ENCODE assay signal across 8 mouse cellular contexts in genomic region chr17:31067051-31067450, GRCm38 (mm10). TPM values are rescaled to one million over a fixed set of nuclear protein-coding genes. Genes with fewer than 3 reads are reported as not detected.
DNase-seq lines count a peak whose midpoint lies in the region; ATAC-seq and TF ChIP-seq lines count a peak whose summit lies in the region.

No protein-coding gene starts in this region.

- ATAC-seq in lung, postnatal 0 days: 0 out of 2 replicates have a peak, but pooled peaks have one; percentile 33
- no peak for ATAC-seq in hindbrain, embryonic 14.5 days (ENCODE audit: low FRiP score)

- no peak overlapping the region for H3K4me2 ChIP-seq in lung, postnatal 0 days (replicated peaks; ENCODE audit: low read depth, low read length)
- H3K4me2 ChIP-seq in hindbrain, embryonic 14.5 days (replicated peaks): no peak overlapping the region

- TF ChIP-seq EP300 in lung, postnatal 0 days (IDR thresholded peaks at IDR 0.05): no peak

- no peak for TF ChIP-seq POLR2A in thymus, adult 2 months (IDR thresholded peaks at IDR 0.05; ENCODE audit: control insufficient read depth, extremely low read depth, insufficient read depth, low read length, poor library complexity)
- no peak for TF ChIP-seq POLR2A in lung, adult 2 months (IDR thresholded peaks at IDR 0.05; ENCODE audit: borderline replicate concordance, extremely low read depth, low read depth, low read length)

- no peak overlapping the region for H3K9ac ChIP-seq in lung, postnatal 0 days (replicated peaks; ENCODE audit: low read depth)
- H3K9ac ChIP-seq in hindbrain, embryonic 14.5 days: no peak overlapping the region

- 65% methylated on average over 11 of the region's 11 CpGs for WGBS in lung, postnatal 0 days
- 23% methylated on average over 11 of the region's 11 CpGs for WGBS in thymus, adult 2 months
- WGBS in hindbrain, embryonic 14.5 days: 78% methylated on average over 11 of the region's 11 CpGs
- 62% methylated on average over 11 of the region's 11 CpGs for WGBS in lung, adult 2 months

- H3K36me3 ChIP-seq in lung, postnatal 0 days (ENCODE audit: insufficient read depth, low read length): no peaks in the 10 kb centered on the region
- H3K36me3 ChIP-seq in thymus, adult 2 months (ENCODE audit: control insufficient read depth, insufficient read depth, low read length): peaks cover 32% of the 10 kb centered on the region
- H3K36me3 ChIP-seq in hindbrain, embryonic 14.5 days (replicated peaks; ENCODE audit: control insufficient read depth, insufficient read depth): peaks cover 19% of the 10 kb centered on the region

- TF ChIP-seq CTCF in lung, postnatal 0 days (IDR thresholded peaks at IDR 0.05): no peak
- no peak for TF ChIP-seq CTCF in thymus, adult 2 months (IDR thresholded peaks at IDR 0.05; ENCODE audit: borderline replicate concordance, control insufficient read depth, extremely low read depth, insufficient read depth, low read length, poor library complexity)
- TF ChIP-seq CTCF in lung, adult 2 months (IDR thresholded peaks at IDR 0.05; ENCODE audit: insufficient read depth, low read length): no peak

- peak; percentile 11 to 34 for DNase-seq in cerebellum, postnatal 14 days
- no peak for DNase-seq in cerebellum, adult 11-12 months
- DNase-seq in lung, postnatal 0 days (ENCODE audit: low spot score): no peak
- DNase-seq in lung, postnatal 25 days (ENCODE audit: low spot score): no peak
- peak; percentile 29 to 43 for DNase-seq in heart, postnatal 14 days
- peak; percentile 61 for DNase-seq in thymus, adult 2 months
- no peak for DNase-seq in hindbrain, embryonic 14.5 days (ENCODE audit: low spot score)
- no peak for DNase-seq in lung, adult 2 months

- peaks cover 14% of the 10 kb centered on the region; the same call in 1 of the 2 replicates for H3K4me1 ChIP-seq in lung, postnatal 0 days (ENCODE audit: insufficient read depth, low read depth, low read length)
- peaks cover 71% of the 10 kb centered on the region for H3K4me1 ChIP-seq in thymus, adult 2 months (replicated peaks; ENCODE audit: control insufficient read depth, insufficient read depth, low read length)
- peaks cover 22% of the 10 kb centered on the region for H3K4me1 ChIP-seq in hindbrain, embryonic 14.5 days (replicated peaks; ENCODE audit: control insufficient read depth, insufficient read depth, low read length)
- peaks cover 4% of the 10 kb centered on the region; the same call in 1 of the 2 replicates for H3K4me1 ChIP-seq in lung, adult 2 months (ENCODE audit: control insufficient read depth, insufficient read depth, low read length)

- no peak overlapping the region for H3K27ac ChIP-seq in lung, postnatal 0 days (ENCODE audit: low read length)
- H3K27ac ChIP-seq in thymus, adult 2 months (ENCODE audit: control insufficient read depth, insufficient read depth, low read length): peak overlapping the region; percentile 58
- no peak overlapping the region for H3K27ac ChIP-seq in hindbrain, embryonic 14.5 days

- H3K4me3 ChIP-seq in lung, postnatal 0 days (ENCODE audit: low read depth, low read length): no peak overlapping the region
- no peak overlapping the region for H3K4me3 ChIP-seq in thymus, adult 2 months (ENCODE audit: control insufficient read depth, insufficient read depth, low read length)
- no peak overlapping the region for H3K4me3 ChIP-seq in hindbrain, embryonic 14.5 days (replicated peaks; ENCODE audit: low read length)
- no peak overlapping the region for H3K4me3 ChIP-seq in lung, adult 2 months (replicated peaks; ENCODE audit: extremely low read depth, low read depth, low read length)

- no peaks in the 10 kb centered on the region for H3K9me3 ChIP-seq in lung, postnatal 0 days (ENCODE audit: low read length)
- no peaks in the 10 kb centered on the region for H3K9me3 ChIP-seq in hindbrain, embryonic 14.5 days (ENCODE audit: control insufficient read depth, low read length)

- no peaks in the 10 kb centered on the region for H3K27me3 ChIP-seq in lung, postnatal 0 days (replicated peaks; ENCODE audit: insufficient read depth, low read length)
- H3K27me3 ChIP-seq in thymus, adult 2 months (ENCODE audit: control insufficient read depth, insufficient read depth, low read length): no peaks in the 10 kb centered on the region
- no peaks in the 10 kb centered on the region for H3K27me3 ChIP-seq in hindbrain, embryonic 14.5 days (ENCODE audit: control insufficient read depth, insufficient read depth, low read length)

- intact Hi-C loops in heart, postnatal 14 days (cut with DNase I): loop anchor here (5.0 kb wide), 1 partner anchor 50 kb away; no protein-coding TSS in a partner anchor

RNA-seq across cellular contexts. Expression of gene Abcg1, which starts 9.6 kb away (rescaled TPM):
- 26.9 and 35.3 TPM in 2 replicates for polyA plus RNA-seq in lung, postnatal 0 days (2015; fragmentation: Nextera tagmentation; extraction: Ambion mirVana)
- total RNA-seq in heart, postnatal 14 days (2021): 10 to 100 TPM; 11.0 to 13.5 TPM
- polyA plus RNA-seq in thymus, adult 2 months (2012; rRNA removed): 103 and 107 TPM in 2 replicates
- polyA plus RNA-seq in hindbrain, embryonic 14.5 days (2014; fragmentation: Nextera tagmentation; extraction: Ambion mirVana): 19.3 and 21.1 TPM in 2 replicates
- 53.2 and 57.4 TPM in 2 replicates for polyA plus RNA-seq in lung, adult 2 months (2012; rRNA removed)

Comparison
In these comparisons a context has a peak if more than half of its experiments do, and no peak if none do; other contexts are left out.
1. DNase-seq: peak in cerebellum, postnatal 14 days (2 of 2), heart, postnatal 14 days (2 of 2) and thymus, adult 2 months (single experiment); none in cerebellum, adult 11-12 months (single experiment), lung, postnatal 0 days (single experiment), lung, postnatal 25 days (single experiment), hindbrain, embryonic 14.5 days (single experiment) and lung, adult 2 months (single experiment).